Mouse (Mus musculus) ovary, postnatal 36 days (tissue): ENCODE data around the gene Gm13941.

Experiments used
- DNase-seq: peaks from one replicate; pipeline ENCODE4 v3.0.0; 2022; ENCODE audit warnings: low spot score, mixed read lengths

The Gm13941 gene

DNA sequence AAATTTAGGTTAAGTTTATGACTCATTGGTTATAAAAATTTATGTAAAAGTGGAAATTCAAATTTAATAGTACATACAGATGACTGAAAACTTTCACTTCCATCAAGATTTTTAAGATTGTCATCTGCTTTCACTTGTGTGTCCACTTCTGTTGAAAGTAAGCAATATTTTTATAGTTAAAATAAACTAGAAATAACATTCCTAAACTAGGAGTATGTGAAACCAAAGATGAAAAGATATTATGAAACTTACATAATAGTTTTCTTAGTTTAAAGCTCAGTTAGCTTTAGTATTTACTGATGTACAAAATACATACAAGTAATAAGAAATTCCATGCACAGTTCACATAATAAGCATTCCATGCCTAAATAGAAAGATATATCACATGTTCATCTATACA lies at the start of gene Gm13941:
TSS of gene Gm13941 (minus strand) at position 101 of the 400 bp plus-strand sequence.
- DNase-seq, result no peak

GRCm38 (mm10) chr2:111152836-111153235 lies 47.1 kb upstream of the Gm13941 start, which contains the start of gene Gm15130:
Gene Gm15130, minus strand, starts transcription at chr2:111152936.
- no peak for DNase-seq

- DNase-seq, result no peak
These were observed 30.0 kb upstream of the Gm13941 start for GRCm38 (mm10) chr2:111135739-111136138.

DNA sequence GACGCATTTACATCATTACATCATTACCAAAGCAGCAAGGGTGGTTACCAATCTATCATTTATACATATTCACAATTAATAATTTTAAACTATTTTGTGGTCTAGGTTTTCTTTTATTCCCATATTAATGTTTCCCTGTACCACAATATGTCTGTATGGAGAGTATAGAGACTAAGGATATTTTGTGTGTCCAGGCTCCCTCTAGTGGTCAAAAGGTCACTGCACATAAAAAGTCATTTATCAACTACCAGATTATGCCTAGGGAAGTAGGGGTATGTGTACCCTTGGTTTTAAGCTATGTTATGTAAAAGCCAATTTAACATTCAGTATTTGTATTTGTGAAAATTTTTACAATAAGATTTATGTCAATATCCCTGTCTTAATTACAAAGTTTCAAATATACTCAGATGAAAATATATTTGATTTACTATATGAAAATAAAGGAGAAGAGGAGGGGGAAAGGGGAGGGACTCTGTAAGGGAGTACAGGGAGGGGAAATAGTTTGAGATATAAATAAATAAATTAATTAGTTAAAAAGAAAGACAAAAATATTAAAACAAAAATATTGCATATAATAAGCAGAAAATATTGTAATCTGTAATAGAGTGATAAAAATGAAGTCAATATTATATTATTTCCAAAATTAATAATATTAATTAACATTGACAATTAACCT lies 47.1 kb downstream of the Gm13941 start:
- no peak for DNase-seq
